Mouse (Mus musculus): ENCODE measurements at regions not wholly inside any gene's neighbourhood (a gene's known extent, or its start where the extent isn't known, plus 50 kb on each side); places are given as distances from the start of the nearest gene placed in this dataset.
"Not testable (repeated sequence)": the region's sequence is repeated elsewhere in the genome, so short reads cannot be mapped to it uniquely, and the experiment has no call there.

- Histone ChIP-seq H3K27ac (ENCODE audit: control insufficient read depth, insufficient read depth, low read length) (no peak overlapping the region), H3K27me3 (ENCODE audit: control insufficient read depth, insufficient read depth, low read length) (no peaks in the 10 kb centered on the region), H3K36me3 (ENCODE audit: control insufficient read depth, insufficient read depth, low read length) (no peaks in the 10 kb centered on the region), H3K4me1 (replicated peaks; ENCODE audit: control insufficient read depth, insufficient read depth, low read length) (no peaks in the 10 kb centered on the region), H3K4me3 (ENCODE audit: control insufficient read depth, insufficient read depth, low read length) (no peak overlapping the region)
- DNase-seq: no peak
- WGBS: 86% methylated on average over 1 of the region's 1 CpGs
- TF ChIP-seq POLR2A (IDR thresholded peaks at IDR 0.05; ENCODE audit: control insufficient read depth, extremely low read depth, insufficient read depth, low read length, poor library complexity) (no peak), CTCF (IDR thresholded peaks at IDR 0.05; ENCODE audit: borderline replicate concordance, control insufficient read depth, extremely low read depth, insufficient read depth, low read length, poor library complexity) (no peak)
Observed at GRCm38 (mm10) chr2:114378844-114379533, 177.7 kb upstream of the Zfp770 start.

GRCm38 (mm10) chr2:114373476-114373875, 172.2 kb upstream of the Zfp770 start:
- WGBS: 85% methylated on average over 7 of the region's 7 CpGs
- no peaks in the 10 kb centered on the region for H3K36me3 ChIP-seq (ENCODE audit: control insufficient read depth, insufficient read depth, low read length)
- no peaks in the 10 kb centered on the region for H3K27me3 ChIP-seq (ENCODE audit: control insufficient read depth, insufficient read depth, low read length)
- no peak overlapping the region for H3K4me3 ChIP-seq (ENCODE audit: control insufficient read depth, insufficient read depth, low read length)
- H3K27ac ChIP-seq (ENCODE audit: control insufficient read depth, insufficient read depth, low read length): no peak overlapping the region
- TF ChIP-seq POLR2A (IDR thresholded peaks at IDR 0.05; ENCODE audit: control insufficient read depth, extremely low read depth, insufficient read depth, low read length, poor library complexity): no peak
- no peak for TF ChIP-seq CTCF (IDR thresholded peaks at IDR 0.05; ENCODE audit: borderline replicate concordance, control insufficient read depth, extremely low read depth, insufficient read depth, low read length, poor library complexity)
- no peak for DNase-seq
- H3K4me1 ChIP-seq (replicated peaks; ENCODE audit: control insufficient read depth, insufficient read depth, low read length): no peaks in the 10 kb centered on the region

GRCm38 (mm10) chr2:114353876-114354275, 152.6 kb upstream of the Zfp770 start:
- DNase-seq; H3K4me1 ChIP-seq (replicated peaks; ENCODE audit: control insufficient read depth, insufficient read depth, low read length); H3K4me3 ChIP-seq (ENCODE audit: control insufficient read depth, insufficient read depth, low read length); H3K36me3 ChIP-seq (ENCODE audit: control insufficient read depth, insufficient read depth, low read length); H3K27ac ChIP-seq (ENCODE audit: control insufficient read depth, insufficient read depth, low read length); H3K27me3 ChIP-seq (ENCODE audit: control insufficient read depth, insufficient read depth, low read length): not testable (repeated sequence)
- WGBS: 90% methylated on average over 11 of the region's 11 CpGs

GRCm38 (mm10) chr2:114340578-114341293, 139.5 kb upstream of the Zfp770 start:
- no peak for TF ChIP-seq POLR2A (IDR thresholded peaks at IDR 0.05; ENCODE audit: control insufficient read depth, extremely low read depth, insufficient read depth, low read length, poor library complexity)
- TF ChIP-seq CTCF (IDR thresholded peaks at IDR 0.05; ENCODE audit: borderline replicate concordance, control insufficient read depth, extremely low read depth, insufficient read depth, low read length, poor library complexity): no peak
- no peak overlapping the region for H3K4me3 ChIP-seq (ENCODE audit: control insufficient read depth, insufficient read depth, low read length)
- H3K4me1 ChIP-seq (replicated peaks; ENCODE audit: control insufficient read depth, insufficient read depth, low read length): no peaks in the 10 kb centered on the region
- no peak overlapping the region for H3K27ac ChIP-seq (ENCODE audit: control insufficient read depth, insufficient read depth, low read length)
- no peaks in the 10 kb centered on the region for H3K36me3 ChIP-seq (ENCODE audit: control insufficient read depth, insufficient read depth, low read length)
- WGBS: 92% methylated on average over 9 of the region's 9 CpGs
- no peaks in the 10 kb centered on the region for H3K27me3 ChIP-seq (ENCODE audit: control insufficient read depth, insufficient read depth, low read length)
- DNase-seq: no peak

- no peak overlapping the region for H3K4me3 ChIP-seq (ENCODE audit: control insufficient read depth, insufficient read depth, low read length)
- no peaks in the 10 kb centered on the region for H3K36me3 ChIP-seq (ENCODE audit: control insufficient read depth, insufficient read depth, low read length)
- WGBS: 86% methylated on average over 3 of the region's 3 CpGs
- no peaks in the 10 kb centered on the region for H3K4me1 ChIP-seq (replicated peaks; ENCODE audit: control insufficient read depth, insufficient read depth, low read length)
- TF ChIP-seq POLR2A (IDR thresholded peaks at IDR 0.05; ENCODE audit: control insufficient read depth, extremely low read depth, insufficient read depth, low read length, poor library complexity): no peak
- no peak for TF ChIP-seq CTCF (IDR thresholded peaks at IDR 0.05; ENCODE audit: borderline replicate concordance, control insufficient read depth, extremely low read depth, insufficient read depth, low read length, poor library complexity)
- no peak overlapping the region for H3K27ac ChIP-seq (ENCODE audit: control insufficient read depth, insufficient read depth, low read length)
- DNase-seq: no peak
- no peaks in the 10 kb centered on the region for H3K27me3 ChIP-seq (ENCODE audit: control insufficient read depth, insufficient read depth, low read length)
Observed at GRCm38 (mm10) chr2:114301746-114302145, 100.5 kb upstream of the Zfp770 start.

GRCm38 (mm10) chr2:114295110-114295509, 93.8 kb upstream of the Zfp770 start:
- 76% methylated on average over 1 of the region's 1 CpGs for WGBS
- no peaks in the 10 kb centered on the region for H3K27me3 ChIP-seq (ENCODE audit: control insufficient read depth, insufficient read depth, low read length)
- TF ChIP-seq POLR2A (IDR thresholded peaks at IDR 0.05; ENCODE audit: control insufficient read depth, extremely low read depth, insufficient read depth, low read length, poor library complexity): no peak
- no peak for TF ChIP-seq CTCF (IDR thresholded peaks at IDR 0.05; ENCODE audit: borderline replicate concordance, control insufficient read depth, extremely low read depth, insufficient read depth, low read length, poor library complexity)

More at GRCm38 (mm10) chr2:114295110-114295509, 93.8 kb upstream of the Zfp770 start:
- Histone ChIP-seq H3K4me1 (replicated peaks; ENCODE audit: control insufficient read depth, insufficient read depth, low read length) (no peaks in the 10 kb centered on the region), H3K36me3 (ENCODE audit: control insufficient read depth, insufficient read depth, low read length) (no peaks in the 10 kb centered on the region), H3K4me3 (ENCODE audit: control insufficient read depth, insufficient read depth, low read length) (no peak overlapping the region), H3K27ac (ENCODE audit: control insufficient read depth, insufficient read depth, low read length) (no peak overlapping the region)
- no peak for DNase-seq
